Mouse (Mus musculus): ENCODE measurements at regions not wholly inside any gene's neighbourhood (a gene's known extent, or its start where the extent isn't known, plus 50 kb on each side); places are given as distances from the start of the nearest gene placed in this dataset.
A peak's percentile ranks its signal among the peaks of the same experiment; 100 is the strongest.

- DNase-seq (ENCODE audit: low read depth), result peak; percentile 4
Observed at GRCm38 (mm10) chr4:71226653-71227052, 531.1 kb downstream of the Gm11232 start.

- no peak for DNase-seq (ENCODE audit: low read depth)
Observed at GRCm38 (mm10) chr4:71218060-71218459, 539.7 kb downstream of the Gm11232 start.

GRCm38 (mm10) chr4:71187801-71188200 lies 570.0 kb downstream of the Gm11232 start:
- no peak for DNase-seq (ENCODE audit: low read depth)

GRCm38 (mm10) chr4:71177661-71178060 lies 580.1 kb downstream of the Gm11232 start:
- DNase-seq (ENCODE audit: low read depth), result no peak

GRCm38 (mm10) chr4:71165802-71166201 lies 592.0 kb downstream of the Gm11232 start:
- no peak for DNase-seq (ENCODE audit: low read depth)

- no peak for DNase-seq (ENCODE audit: low read depth)
Observed at GRCm38 (mm10) chr4:71131670-71132317, 597.0 kb upstream of the Megf9 start.

GRCm38 (mm10) chr4:71130946-71131669 lies 596.3 kb upstream of the Megf9 start:
- no peak for DNase-seq (ENCODE audit: low read depth)

- no peak for DNase-seq (ENCODE audit: low read depth)
Observed at GRCm38 (mm10) chr4:71129306-71129705, 594.5 kb upstream of the Megf9 start.

Data from 416B (cell line).